Mouse (Mus musculus) embryonic facial prominence, embryonic 13.5 days (tissue): Measurements from ENCODE around the gene Lhx1. TPM values are rescaled to one million over a fixed set of nuclear protein-coding genes. Genes with fewer than 3 reads are reported as not detected.
A peak's percentile ranks its signal among the peaks of the same experiment; 100 is the strongest.

Experiments
- ATAC-seq: fragments of 200-750 bp; cut with Nextera tagmentation; 2 replicates; pipeline ENCODE4 v1.8.0; 2017; ENCODE audit warnings: low read depth; ENCODE audit not compliant: insufficient number of reproducible peaks, insufficient read depth, low FRiP score, low TSS enrichment
- H3K27ac ChIP-seq: fragments of 300-500 bp; sonication (generic); 2 replicates; pipeline ENCODE4 v1.5.1; 2015; ENCODE audit warnings: moderate library complexity, mild to moderate bottlenecking, inconsistent platforms
- H3K27me3 ChIP-seq: fragments of 300-500 bp; sonication (generic); 2 replicates; pipeline ENCODE4 v1.6.1; 2015; ENCODE audit warnings: mild to moderate bottlenecking, inconsistent platforms
- H3K36me3 ChIP-seq: fragments of 300-500 bp; sonication (generic); 2 replicates; pipeline ENCODE4 v1.6.1; 2015; ENCODE audit warnings: mild to moderate bottlenecking, inconsistent platforms
- H3K4me1 ChIP-seq: fragments of 300-500 bp; sonication (generic); 2 replicates; pipeline ENCODE4 v1.6.1; 2015; ENCODE audit warnings: inconsistent platforms
- H3K4me2 ChIP-seq: fragments of 300-500 bp; sonication (generic); 2 replicates; pipeline ENCODE4 v1.6.1; 2015; ENCODE audit warnings: moderate library complexity, mild to moderate bottlenecking, inconsistent platforms
- H3K4me3 ChIP-seq: fragments of 300-500 bp; sonication (generic); 2 replicates; pipeline ENCODE4 v1.5.1; 2015; ENCODE audit warnings: mild to moderate bottlenecking, inconsistent platforms
- H3K9ac ChIP-seq: fragments of 300-500 bp; sonication (generic); 2 replicates; pipeline ENCODE4 v1.6.1; 2015; ENCODE audit warnings: mild to moderate bottlenecking, inconsistent platforms
- H3K9me3 ChIP-seq: fragments of 300-500 bp; sonication (generic); 2 replicates; pipeline ENCODE4 v1.6.1; 2016; ENCODE audit warnings: inconsistent platforms
- WGBS: fragments of 180-500 bp; shearing (Covaris S2); methylation state at CpG from one replicate; pipeline ENCODE4 v1.1.7; 2015; ENCODE audit warnings: mixed read lengths; 5-methylcytosine and 5-hydroxymethylcytosine counted together
- polyA plus RNA-seq: library from polyadenylated mRNA; unstranded; fragments of >200 nt; fragmentation: Nextera tagmentation; extraction: Ambion mirVana; gene quantifications from 2 replicates; pipeline ENCODE4 v1.2.1, GENCODE M21; 2015

Gene Lhx1
- polyA plus RNA-seq, 1 experiment from 2014 or later: 0.94 TPM

GRCm38 (mm10) chr11:84524511-84525270 lies 644 bp downstream of the Lhx1 start:
- 0 out of 2 replicates have a peak, but pooled peaks cover 6% of the 10 kb centered on the region for H3K9me3 ChIP-seq
- under 1% methylated on average over 48 of the region's 48 CpGs for WGBS
- peak overlapping the region; percentile 47 for H3K4me3 ChIP-seq
- no peak overlapping the region for H3K27ac ChIP-seq
- peaks cover 45% of the 10 kb centered on the region for H3K4me1 ChIP-seq
- no peak overlapping the region; the same call in 1 of the 2 replicates for H3K9ac ChIP-seq
- H3K27me3 ChIP-seq: peaks cover 100% of the 10 kb centered on the region
- H3K4me2 ChIP-seq: peak overlapping the region; percentile 77
- no peak for ATAC-seq
- no peaks in the 10 kb centered on the region for H3K36me3 ChIP-seq

- H3K9me3 ChIP-seq: 0 out of 2 replicates have a peak, but pooled peaks cover 6% of the 10 kb centered on the region
- 0 out of 2 replicates have a peak overlapping the region, but pooled peaks have one; percentile 47 for H3K4me3 ChIP-seq
- no peak for ATAC-seq
- no peak overlapping the region; the same call in 1 of the 2 replicates for H3K9ac ChIP-seq
- H3K27ac ChIP-seq: no peak overlapping the region
- peaks cover 100% of the 10 kb centered on the region for H3K27me3 ChIP-seq
- no peaks in the 10 kb centered on the region for H3K36me3 ChIP-seq
- no peak overlapping the region for H3K4me2 ChIP-seq
- under 1% methylated on average over 35 of the region's 35 CpGs for WGBS
- peaks cover 38% of the 10 kb centered on the region for H3K4me1 ChIP-seq
These were observed 1.4 kb downstream of the Lhx1 start for GRCm38 (mm10) chr11:84523841-84524510.

GRCm38 (mm10) chr11:84523321-84523831 lies 2.0 kb downstream of the Lhx1 start:
- under 1% methylated on average over 16 of the region's 16 CpGs for WGBS
- no peak overlapping the region for H3K9ac ChIP-seq
- no peak overlapping the region for H3K27ac ChIP-seq
- H3K4me2 ChIP-seq: no peak overlapping the region
- no peaks in the 10 kb centered on the region for H3K36me3 ChIP-seq
- peaks cover 38% of the 10 kb centered on the region for H3K4me1 ChIP-seq
- ATAC-seq: no peak
- H3K27me3 ChIP-seq: peaks cover 100% of the 10 kb centered on the region
- H3K4me3 ChIP-seq: no peak overlapping the region
- 0 out of 2 replicates have a peak, but pooled peaks cover 6% of the 10 kb centered on the region for H3K9me3 ChIP-seq

- Histone ChIP-seq H3K27ac (no peak overlapping the region), H3K27me3 (peaks cover 97% of the 10 kb centered on the region), H3K4me1 (peaks cover 38% of the 10 kb centered on the region), H3K36me3 (no peaks in the 10 kb centered on the region), H3K4me2 (peak overlapping the region; percentile 44), H3K4me3 (peak overlapping the region; percentile 14), H3K9me3 (0 out of 2 replicates have a peak, but pooled peaks cover 6% of the 10 kb centered on the region), H3K9ac (no peak overlapping the region)
- WGBS: 1% methylated on average over 40 of the region's 40 CpGs
- ATAC-seq: no peak
These were observed 2.6 kb downstream of the Lhx1 start for GRCm38 (mm10) chr11:84522577-84523320.

GRCm38 (mm10) chr11:84521751-84522299 lies 3.5 kb downstream of the Lhx1 start:
- ATAC-seq: no peak
- H3K4me3 ChIP-seq: 0 out of 2 replicates have a peak overlapping the region, but pooled peaks have one; percentile 14

GRCm38 (mm10) chr11:84521071-84521390 lies 4.3 kb downstream of the Lhx1 start:
- ATAC-seq: no peak
- no peak overlapping the region for H3K9ac ChIP-seq
- H3K4me2 ChIP-seq: no peak overlapping the region
- no peak overlapping the region for H3K27ac ChIP-seq
- H3K4me1 ChIP-seq: peaks cover 35% of the 10 kb centered on the region
- H3K4me3 ChIP-seq: no peak overlapping the region
- 6% methylated on average over 3 of the region's 3 CpGs for WGBS
- 0 out of 2 replicates have a peak, but pooled peaks cover 6% of the 10 kb centered on the region for H3K9me3 ChIP-seq
- peaks cover 97% of the 10 kb centered on the region for H3K27me3 ChIP-seq
- no peaks in the 10 kb centered on the region for H3K36me3 ChIP-seq

More at GRCm38 (mm10) chr11:84521751-84522299, 3.5 kb downstream of the Lhx1 start:
- H3K9me3 ChIP-seq: 0 out of 2 replicates have a peak, but pooled peaks cover 6% of the 10 kb centered on the region
- H3K27me3 ChIP-seq: peaks cover 97% of the 10 kb centered on the region
- no peaks in the 10 kb centered on the region for H3K36me3 ChIP-seq
- WGBS: 5% methylated on average over 24 of the region's 24 CpGs
- peaks cover 38% of the 10 kb centered on the region for H3K4me1 ChIP-seq
- no peak overlapping the region for H3K9ac ChIP-seq
- H3K27ac ChIP-seq: no peak overlapping the region
- no peak overlapping the region for H3K4me2 ChIP-seq

- 0 out of 2 replicates have a peak, but pooled peaks cover 6% of the 10 kb centered on the region for H3K9me3 ChIP-seq
- peaks cover 97% of the 10 kb centered on the region for H3K27me3 ChIP-seq
- under 1% methylated on average over 31 of the region's 31 CpGs for WGBS
- no peak for ATAC-seq
- H3K4me2 ChIP-seq: no peak overlapping the region
- H3K4me1 ChIP-seq: peaks cover 29% of the 10 kb centered on the region
- H3K27ac ChIP-seq: no peak overlapping the region
- no peaks in the 10 kb centered on the region for H3K36me3 ChIP-seq
- no peak overlapping the region for H3K4me3 ChIP-seq
- no peak overlapping the region for H3K9ac ChIP-seq
These were observed 4.9 kb downstream of the Lhx1 start for GRCm38 (mm10) chr11:84520269-84521070.

- no peak overlapping the region for H3K4me3 ChIP-seq
- ATAC-seq: no peak
- WGBS: 2% methylated on average over 34 of the region's 34 CpGs
These were observed 5.6 kb downstream of the Lhx1 start for GRCm38 (mm10) chr11:84519576-84520268.

GRCm38 (mm10) chr11:84519036-84519435 lies 6.3 kb downstream of the Lhx1 start:
- no peak for ATAC-seq
- Histone ChIP-seq H3K9me3 (0 out of 2 replicates have a peak, but pooled peaks cover 6% of the 10 kb centered on the region), H3K4me3 (no peak overlapping the region), H3K4me2 (no peak overlapping the region), H3K9ac (no peak overlapping the region), H3K27ac (no peak overlapping the region), H3K4me1 (peaks cover 18% of the 10 kb centered on the region), H3K27me3 (peaks cover 97% of the 10 kb centered on the region), H3K36me3 (no peaks in the 10 kb centered on the region)
- 5% methylated on average over 12 of the region's 12 CpGs for WGBS

More at GRCm38 (mm10) chr11:84519576-84520268, 5.6 kb downstream of the Lhx1 start:
- Histone ChIP-seq H3K4me1 (peaks cover 22% of the 10 kb centered on the region), H3K9ac (no peak overlapping the region), H3K27me3 (peaks cover 97% of the 10 kb centered on the region), H3K27ac (no peak overlapping the region), H3K9me3 (0 out of 2 replicates have a peak, but pooled peaks cover 6% of the 10 kb centered on the region), H3K4me2 (no peak overlapping the region), H3K36me3 (no peaks in the 10 kb centered on the region)

GRCm38 (mm10) chr11:84518261-84518660 lies 7.1 kb downstream of the Lhx1 start:
- H3K4me2 ChIP-seq: no peak overlapping the region
- H3K36me3 ChIP-seq: no peaks in the 10 kb centered on the region
- no peak overlapping the region for H3K4me3 ChIP-seq
- H3K9me3 ChIP-seq: 0 out of 2 replicates have a peak, but pooled peaks cover 6% of the 10 kb centered on the region
- peaks cover 17% of the 10 kb centered on the region for H3K4me1 ChIP-seq
- H3K27me3 ChIP-seq: peaks cover 91% of the 10 kb centered on the region
- ATAC-seq: no peak
- H3K9ac ChIP-seq: no peak overlapping the region
- 16% methylated on average over 5 of the region's 5 CpGs for WGBS
- no peak overlapping the region for H3K27ac ChIP-seq
